Mouse (Mus musculus) induced T-regulatory cell, adult 2 months (primary cell): Measurements from ENCODE around the gene Rbm20.

Experiments used
- DNase-seq: peaks from one replicate; pipeline ENCODE4 v3.0.0-alpha.2; 2012; ENCODE audit warnings: low read depth

Rbm20 gene

DNA sequence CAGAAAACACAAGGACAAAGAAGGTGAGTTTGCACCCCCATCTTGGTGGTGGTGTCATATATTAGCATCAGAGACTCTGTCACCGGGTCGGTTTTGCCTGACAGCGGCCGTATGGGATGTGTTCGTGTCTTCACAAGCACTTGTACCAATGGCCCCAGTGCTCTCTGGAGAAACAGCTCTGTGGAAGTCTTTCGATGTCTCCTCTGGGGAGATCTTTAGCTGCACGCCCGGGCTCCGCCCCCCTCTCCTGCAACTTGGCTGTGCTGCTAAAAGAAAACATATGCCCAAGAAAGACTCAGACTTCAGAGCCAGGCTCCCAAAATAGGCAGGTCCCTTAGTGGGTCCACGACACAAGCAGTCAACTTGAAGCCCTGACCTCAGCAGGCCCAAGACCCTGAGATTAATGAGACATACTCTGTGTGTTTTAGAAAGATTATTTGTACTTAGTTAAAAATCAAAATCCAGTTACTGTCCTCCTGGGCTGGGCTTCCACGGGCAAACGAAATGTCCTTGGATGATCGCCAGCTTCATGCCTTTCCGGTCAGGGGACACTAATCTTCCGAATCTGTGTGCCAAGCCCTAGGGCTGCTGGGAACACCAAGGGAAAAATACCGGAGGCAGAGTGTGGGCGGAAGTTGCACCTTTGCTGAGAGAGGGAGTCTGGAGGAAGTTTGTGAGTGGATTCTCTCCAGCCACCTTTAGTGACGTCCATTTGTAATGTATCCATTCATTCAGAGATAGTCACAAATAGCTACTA lies 173.2 kb downstream of the Rbm20 start:
- no peak for DNase-seq

DNA sequence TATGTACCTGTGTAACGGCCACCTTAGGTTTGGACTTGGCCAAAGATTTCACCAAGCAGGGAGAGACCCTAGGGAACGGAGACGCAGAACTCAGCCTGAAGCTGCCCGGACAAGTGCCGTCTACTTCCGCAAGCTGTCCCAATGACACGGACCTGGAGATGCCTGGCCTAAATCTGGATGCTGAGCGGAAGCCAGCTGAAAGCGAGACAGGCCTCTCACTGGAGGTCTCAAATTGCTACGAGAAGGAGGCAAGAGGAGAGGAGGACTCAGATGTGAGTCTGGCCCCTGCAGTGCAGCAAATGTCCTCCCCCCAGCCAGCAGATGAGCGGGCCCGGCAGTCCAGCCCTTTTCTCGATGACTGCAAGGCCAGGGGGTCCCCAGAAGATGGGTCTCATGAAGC lies 174.2 kb downstream of the Rbm20 start:
- no peak for DNase-seq

DNA sequence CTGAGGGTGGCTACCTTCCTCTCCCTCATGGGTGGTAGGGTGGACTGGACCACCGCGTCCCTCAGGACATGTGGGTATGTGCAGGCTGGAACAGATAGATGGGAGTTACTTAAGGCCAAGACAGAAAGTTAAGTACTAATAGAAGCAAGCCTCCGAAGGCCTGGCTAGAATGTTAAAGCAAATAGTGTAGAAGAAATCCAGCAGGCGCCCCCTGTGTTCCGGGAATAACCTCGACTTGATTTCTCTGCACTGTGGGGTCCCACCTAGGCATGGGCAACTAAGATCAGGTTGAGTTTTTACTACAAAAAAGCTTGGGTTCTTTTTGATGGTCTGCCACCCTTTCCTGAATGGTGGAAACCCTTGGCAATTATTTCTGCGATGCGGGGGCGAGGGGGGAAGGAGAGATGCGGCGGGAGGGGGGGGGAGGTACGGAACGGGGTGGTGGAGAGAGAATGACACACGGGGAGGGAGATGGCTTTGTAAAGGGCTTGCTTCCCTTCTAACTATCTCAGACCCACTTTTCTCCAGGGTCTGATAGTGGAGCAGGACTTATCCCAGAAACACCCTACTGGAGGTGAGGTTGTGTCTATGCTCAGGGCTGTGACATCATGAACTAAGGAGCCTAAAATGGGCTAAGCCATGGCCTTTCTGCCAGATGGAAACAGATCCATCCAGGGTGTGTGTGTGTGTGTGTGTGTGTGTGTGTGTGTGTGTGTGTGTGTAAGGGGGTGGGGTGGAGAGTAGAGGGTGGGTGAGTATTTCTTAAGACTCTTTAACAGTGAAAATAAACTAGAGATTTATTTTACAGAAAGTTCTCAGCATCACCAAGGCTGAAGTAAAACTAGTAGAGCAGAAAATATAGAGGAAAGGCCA lies 175.0 kb downstream of the Rbm20 start:
- no peak for DNase-seq

DNA sequence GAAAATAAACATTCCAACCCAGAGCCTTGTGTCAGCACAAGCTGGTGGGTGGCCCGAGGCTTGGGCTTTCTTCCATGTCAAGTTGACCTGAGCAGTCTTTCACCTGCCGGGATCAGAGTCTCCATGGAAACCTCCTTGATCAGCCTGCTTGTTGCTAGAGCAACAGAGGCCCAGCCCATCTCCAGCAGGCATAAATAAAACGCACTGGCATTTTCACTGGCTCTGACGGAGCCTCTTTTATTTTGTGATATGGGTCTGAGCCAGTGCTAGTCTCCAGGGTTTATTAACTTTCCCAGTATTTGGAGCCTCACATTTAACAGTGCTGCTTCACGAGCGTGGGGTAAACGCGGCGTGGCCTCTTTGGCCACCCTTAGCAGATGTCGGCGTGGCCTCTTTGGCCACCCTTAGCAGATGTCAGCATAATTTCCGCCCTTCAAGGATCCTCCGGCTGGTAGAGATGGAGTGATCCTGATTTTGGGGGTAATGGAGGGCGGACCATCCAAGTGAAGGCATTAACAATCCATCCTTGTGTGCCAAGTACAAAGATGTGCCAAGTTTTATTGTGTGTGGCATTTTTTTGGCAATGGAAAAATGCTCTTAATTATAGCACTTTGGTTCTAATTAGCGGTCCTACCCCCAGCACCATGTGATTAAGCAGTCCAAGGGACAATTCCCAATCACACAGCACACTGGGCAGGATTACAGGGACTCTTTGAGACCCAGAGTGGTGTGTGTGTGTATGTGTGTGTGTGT lies 175.8 kb downstream of the Rbm20 start:
- no peak for DNase-seq

DNA sequence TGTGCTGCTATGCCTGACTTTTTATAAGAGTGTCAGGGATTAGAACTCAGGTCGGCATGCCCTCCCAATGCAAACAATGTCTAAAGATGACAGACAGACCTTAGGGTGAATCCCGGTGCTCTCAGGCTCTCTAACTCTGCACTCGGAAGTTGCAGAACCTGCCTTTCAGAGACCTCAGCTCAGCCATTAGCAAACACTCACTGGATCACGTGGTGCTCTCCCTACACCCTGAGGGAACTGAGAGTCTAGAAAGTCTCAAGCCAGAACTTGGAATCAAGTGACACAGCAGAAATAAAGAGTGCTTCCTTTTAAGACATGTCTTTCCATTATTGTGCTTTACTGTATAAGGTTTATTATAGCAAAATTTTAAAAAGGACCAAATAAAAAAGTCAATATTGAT lies 177.9 kb downstream of the Rbm20 start:
- DNase-seq: no peak

DNA sequence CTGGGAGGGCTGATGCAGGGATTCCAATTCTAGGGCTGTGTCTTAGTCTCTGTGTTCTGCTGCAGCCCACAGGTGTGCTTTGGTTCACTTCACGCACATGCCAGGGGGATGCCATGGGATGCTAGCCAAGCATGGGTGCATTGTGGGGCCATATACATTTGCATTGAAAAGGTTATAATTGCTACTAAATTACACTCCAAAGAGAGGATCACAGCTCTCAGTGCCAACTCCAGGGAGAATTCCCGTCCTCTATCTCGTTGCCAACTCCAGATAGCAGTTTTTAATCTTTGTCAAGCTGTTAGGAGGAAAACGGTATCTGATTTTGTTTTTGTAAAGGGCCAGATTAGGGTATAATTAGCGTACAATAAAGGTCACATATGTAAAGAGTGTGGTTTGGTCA lies 178.7 kb downstream of the Rbm20 start:
- DNase-seq: no peak

DNA sequence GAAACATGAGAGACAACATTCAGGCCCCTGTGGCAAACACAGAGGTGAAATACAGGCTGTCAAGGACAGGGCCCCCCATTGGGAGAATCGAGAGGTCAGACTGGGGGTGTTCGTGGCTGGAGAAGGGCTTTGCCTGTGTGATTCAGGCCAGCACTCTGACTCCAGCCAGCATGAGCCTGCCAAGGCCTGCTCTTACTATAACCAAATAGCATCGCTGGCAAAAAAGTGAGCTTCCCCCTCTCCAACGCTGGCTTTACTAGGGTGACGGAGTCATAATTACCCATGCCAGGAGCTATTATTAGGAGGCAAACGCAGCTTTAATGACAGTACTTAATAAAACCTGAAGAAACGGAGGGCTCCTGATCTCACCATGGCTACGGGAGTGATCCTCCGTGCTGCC lies 179.7 kb downstream of the Rbm20 start:
- no peak for DNase-seq

DNA sequence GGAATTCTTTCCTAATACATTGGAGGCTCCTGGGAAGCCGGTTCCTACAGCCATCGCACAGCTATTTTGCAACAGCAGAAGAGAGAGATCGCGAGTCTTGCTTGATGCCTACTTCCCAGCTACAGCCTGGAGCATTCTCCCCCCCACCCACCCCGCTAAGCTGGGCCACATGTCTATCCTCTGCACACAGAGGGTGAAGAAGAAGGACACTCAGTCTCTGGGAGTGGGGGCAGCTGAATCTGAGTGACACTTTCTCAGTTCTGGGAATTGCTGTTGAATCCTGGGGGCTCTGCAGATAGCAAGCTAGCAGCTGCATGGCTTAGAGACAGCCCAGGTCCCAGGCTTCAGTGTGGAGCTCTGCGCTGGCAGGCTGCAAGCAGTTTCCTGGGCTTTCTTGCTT lies 180.9 kb downstream of the Rbm20 start:
- no peak for DNase-seq

DNA sequence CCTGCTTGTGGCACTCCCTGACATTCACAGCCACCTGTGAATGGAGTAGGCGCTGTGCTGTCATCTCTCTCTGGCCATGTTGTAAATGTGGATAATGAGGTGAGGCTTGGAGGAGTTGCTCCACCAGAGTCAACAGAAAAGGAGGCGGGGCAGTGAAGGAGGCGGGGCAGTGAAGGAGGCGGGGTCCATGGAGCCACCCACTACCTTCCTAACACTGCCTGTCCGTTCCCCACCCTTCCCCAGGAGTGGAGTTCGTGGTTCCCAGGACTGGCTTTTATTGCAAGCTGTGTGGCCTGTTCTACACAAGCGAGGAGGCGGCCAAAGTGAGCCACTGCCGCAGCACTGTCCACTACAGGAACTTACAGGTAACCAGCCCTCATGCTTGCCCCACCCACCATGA lies 182.0 kb downstream of the Rbm20 start:
- no peak for DNase-seq

DNA sequence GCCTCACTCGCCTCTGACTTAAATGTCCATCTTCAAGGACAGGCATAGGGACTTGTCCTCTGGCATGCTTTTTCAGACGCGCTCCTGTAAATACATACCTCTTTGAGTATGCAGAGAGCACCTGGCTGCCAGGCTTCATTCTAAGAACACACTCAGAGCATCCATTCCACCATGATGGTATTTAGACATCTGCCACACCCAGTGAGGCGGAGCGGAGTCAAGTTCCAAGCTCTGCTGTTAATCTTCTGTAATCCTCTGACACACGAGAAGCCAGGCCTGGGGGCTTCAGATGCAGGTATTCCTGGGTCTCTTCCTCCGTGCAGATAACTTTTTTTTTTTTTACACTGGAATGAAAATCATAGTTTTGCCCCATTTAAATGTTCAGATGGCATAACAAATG lies 182.5 kb downstream of the Rbm20 start:
- no peak for DNase-seq

DNA sequence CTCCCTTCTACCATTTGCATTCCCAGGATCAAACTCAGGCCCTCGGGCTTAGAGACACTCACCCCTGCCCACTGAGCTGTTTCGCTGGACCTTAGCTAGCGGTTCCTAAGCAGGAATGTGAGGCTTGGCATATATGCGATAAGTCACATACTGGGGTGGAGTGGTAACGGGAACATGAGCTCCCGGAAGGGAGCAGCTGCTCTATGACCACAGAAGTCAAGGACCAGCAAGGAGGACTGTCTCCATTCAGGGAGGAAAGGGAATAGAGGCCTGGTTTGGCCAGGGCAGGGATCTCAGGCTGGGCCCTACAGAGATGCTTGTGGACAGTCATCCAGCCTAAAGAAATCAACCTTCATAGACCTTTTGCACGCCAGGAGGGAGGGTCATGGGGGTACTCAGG lies 184.2 kb downstream of the Rbm20 start:
- no peak for DNase-seq

DNA sequence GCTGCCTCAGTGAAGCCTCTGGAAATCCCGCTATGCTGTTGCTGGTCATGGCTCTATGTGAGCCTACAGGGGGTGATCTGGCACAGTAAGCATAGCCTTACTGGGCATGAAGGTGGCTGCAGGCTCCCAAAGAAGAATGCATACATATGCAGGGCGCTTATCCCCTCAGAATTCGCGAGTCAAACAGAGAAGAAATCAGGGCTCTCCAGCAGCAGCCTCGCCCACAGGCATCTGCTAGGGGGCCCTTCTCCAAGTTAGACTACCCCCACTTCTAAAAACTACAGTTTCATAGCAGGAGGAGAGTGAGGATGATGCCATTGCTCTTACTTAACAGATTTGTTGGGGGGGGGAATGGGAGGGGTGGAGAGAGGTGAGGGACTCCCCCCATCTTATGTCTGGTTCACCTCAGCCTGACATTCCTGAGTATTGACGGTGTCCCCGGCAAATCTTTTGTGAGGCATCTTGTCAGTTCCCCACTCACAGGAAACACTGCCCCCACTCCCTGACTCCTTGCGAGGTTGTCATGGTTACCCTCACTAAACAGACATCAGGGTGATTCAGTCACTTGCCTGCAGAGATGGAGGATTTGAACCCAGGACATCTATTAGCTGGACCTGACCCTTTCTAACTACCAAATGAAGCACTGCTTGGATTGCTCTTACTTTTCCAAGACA lies 185.6 kb downstream of the Rbm20 start:
- no peak for DNase-seq

DNA sequence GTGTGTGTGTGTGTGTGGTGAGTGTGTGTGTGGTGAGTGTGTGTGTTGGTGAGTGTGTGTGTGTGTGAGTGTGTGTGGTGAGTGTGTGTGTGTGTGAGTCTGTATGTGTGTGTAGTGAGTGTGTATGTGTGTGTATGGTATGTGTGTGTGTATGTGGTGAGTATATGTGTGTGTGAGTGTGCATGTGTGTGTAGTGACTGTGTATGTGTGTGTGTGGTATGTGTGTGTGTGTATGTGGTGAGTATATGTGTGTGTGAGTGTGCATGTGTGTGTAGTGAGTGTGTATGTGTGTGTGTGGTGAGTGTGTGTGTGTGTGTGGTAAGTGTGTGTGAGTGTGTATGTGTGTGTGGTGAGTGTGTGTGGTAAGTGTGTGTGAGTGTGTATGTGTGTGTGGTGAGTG lies 190.1 kb downstream of the Rbm20 start:
- DNase-seq: no peak

DNA sequence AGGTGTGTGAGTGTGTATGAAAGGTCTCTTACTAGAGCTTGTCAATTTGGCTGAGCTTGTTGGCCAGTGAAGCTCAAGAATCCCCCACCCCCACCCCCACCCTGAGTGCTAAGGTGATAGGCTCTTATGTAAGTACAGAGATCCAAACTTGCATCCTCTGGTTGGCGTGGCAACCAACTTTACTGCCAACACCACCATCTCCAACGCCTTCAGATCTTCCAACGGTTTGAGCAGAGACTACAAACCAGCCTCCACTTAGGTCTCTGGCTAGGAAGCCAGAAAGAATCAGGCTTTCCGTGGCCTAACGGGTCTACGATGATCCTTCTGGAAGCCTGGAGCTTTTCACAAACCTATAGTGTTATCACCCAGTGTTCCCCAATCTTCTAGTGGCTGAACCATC lies 191.0 kb downstream of the Rbm20 start:
- no peak for DNase-seq

DNA sequence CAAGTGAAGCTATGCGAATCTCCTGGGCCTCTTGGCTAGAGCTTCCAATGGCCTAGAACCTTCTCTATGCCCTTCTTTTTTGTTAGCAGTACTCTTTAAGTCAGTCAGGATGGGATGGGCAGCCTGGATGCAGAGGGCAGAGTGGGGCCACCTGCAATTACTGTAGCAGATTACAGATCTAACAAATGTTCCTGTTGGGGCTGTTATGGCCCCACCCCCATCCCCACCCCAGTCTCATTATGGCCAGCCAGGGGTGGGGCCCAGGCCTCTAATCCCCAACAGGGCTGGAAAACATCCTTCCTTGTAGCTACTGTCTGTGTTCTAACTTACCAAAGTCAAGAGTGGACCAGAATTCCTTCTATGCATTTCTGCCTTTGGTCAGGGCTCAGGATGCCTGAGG lies 191.7 kb downstream of the Rbm20 start:
- DNase-seq: no peak

DNA sequence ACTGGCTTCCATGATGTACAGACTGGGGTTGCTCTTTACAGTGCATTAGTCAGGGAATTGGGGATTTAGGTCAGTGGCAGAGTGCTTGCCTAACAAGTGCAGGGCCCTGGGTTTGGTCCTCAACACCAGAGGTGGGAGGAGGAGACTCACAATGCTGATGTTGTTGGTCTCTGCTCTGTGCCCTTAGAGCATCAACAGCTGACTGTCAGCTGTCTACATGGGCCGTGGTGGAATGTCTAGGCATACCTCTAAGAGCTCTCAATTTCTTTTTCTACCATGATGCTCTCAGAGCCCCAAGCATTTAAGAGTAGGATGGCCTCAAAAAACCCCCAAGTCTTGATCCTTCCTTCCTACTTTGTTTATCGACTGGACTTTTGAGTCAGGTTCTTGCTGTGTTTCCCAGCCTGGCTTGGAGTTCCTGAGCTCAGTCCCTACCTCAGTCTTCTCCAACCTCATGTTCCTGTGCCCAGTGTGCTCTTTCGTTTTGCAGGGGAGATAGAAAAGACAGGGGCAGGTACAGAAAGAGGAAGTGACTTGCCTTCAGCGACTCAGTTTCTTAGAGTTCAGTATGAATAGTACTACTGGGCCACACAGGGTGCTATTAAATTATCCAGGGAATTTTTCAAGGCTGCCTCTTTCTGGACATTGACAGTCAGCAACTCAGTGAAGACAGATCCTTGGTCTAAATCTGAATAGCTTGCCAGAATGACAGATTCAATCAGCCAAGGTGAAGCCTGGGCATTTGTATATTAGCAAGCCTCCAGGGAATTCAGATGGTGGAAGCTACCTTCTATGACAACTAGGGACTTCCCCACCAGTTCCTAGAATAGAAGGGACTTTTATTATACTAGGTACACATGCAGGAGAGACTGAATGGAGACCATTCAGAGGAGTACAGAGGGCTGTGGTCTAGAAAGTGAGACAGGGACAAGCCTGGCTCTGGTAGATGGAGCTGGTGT lies 192.6 kb downstream of the Rbm20 start:
- peak; percentile 60 for DNase-seq

DNA sequence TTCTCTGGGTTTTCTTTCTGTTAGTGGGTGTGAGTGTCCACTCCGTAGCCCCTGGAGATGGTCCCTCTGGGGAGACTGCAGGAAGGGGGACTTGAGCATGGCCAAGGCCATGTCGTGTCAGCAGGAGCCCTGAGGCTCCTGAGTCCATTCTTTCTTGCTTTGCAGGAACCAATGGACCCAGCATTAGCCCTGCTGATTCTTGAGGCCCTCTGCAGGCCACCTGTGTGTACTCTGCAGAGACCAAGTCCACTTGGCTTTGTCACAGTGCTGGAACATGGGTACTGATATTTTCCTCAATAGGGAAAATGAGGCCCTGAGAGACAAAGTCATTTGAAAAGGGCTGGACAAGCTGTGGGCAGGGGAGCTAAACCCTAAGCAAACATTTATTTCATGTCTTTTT lies 193.5 kb downstream of the Rbm20 start:
- DNase-seq: peak; percentile 17

DNA sequence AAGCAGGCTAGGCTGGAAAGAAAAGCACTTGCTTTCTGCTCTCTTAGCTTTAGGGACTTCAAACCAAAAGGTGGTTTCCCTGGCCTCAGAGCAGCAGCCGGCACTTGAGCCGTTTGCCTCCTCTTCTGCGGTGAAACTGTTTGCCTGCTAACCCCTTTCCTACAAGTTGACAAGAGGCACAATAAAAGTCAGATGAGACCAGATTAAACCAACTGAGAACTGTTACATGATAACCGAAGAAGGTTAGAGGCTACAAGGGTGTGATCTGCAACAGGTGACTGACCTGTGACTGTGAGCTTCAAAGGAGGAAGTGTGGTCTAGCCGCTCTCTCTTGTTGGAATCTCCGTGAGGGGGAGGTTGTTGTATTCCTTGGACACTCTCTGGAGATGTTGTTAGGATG lies 194.4 kb downstream of the Rbm20 start:
- peak; percentile 66 for DNase-seq

DNA sequence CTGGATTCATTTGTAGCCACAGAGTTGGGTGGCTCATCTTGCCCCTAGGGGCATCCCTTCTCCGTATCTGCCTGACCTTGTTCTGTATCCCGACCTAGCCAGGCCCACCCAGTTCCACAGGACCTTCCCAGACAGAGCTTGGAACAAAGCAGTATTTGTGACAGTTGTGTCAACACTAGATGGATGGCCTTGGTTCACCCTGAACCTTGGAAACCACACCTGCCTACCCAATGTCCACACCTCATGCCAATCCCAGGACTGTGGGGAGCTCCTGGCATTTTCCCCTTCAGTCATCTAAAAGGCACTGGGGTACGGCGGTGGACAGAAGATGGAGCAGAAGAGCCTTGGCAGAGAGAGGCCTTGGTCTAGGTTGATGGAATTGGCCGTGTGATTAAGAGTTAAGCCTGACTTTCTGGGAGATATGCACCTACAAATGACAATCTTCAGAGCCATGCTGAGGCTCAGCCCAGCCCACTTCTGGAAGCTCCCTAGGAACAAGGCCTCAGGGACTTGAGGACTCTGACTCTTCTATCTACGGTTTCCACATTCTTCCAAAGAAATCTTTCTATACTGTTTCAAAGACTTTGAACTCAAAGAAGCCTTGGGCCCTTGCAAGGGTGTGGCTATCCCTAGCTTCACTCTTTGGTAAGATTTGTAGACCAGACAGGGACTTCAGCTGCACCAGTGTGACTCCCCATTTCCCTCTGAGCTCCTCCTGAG lies 196.0 kb downstream of the Rbm20 start:
- DNase-seq: no peak

DNA sequence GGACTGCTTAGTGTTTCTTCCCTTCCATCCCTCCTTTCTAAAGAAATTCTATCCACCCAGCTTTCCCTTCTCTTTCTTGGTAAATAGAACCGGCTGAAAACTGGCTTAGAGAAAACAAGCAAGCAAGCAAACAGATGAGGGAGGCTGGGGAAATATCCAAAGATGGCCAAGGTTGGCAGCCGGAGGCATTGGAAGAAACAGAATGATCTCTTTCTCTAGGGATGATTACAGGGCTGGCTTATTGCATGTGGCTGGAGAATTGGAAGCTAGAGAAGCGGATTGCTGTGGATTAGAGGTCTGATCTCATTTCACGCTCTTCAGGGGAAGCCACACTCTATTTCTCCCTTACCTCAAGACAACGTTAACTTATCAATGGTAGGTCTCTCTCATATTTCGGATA lies 198.1 kb downstream of the Rbm20 start:
- DNase-seq: no peak
